Mouse (Mus musculus): ENCODE results near the gene Unc45b. TPM values are rescaled to one million over a fixed set of nuclear protein-coding genes. Genes with fewer than 3 reads are reported as not detected.

Gene Unc45b
- polyA plus RNA-seq, 1 experiment from 2014 or later, result 1.1 TPM

DNA sequence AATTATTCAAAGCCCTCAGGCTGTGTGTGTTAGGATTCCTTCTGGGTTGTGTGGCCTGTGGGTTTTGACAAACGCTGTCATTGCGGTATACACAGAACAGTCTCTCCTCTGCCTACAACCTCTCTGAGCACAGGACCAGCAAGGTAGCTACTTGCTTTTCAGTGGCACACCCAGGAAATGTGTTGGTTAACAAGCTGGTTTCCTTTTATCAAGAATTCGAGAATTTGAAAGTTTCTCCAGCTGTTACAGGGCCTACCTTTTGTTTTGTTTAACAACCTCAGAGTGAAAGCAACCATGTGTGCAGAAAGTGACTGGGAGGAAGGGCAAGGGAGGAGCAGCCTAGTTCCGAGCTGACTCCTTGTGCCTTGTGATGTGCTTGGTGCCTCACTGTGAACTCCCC, 37.1 kb downstream of the Unc45b start:
- Histone ChIP-seq H3K27me3 (peaks cover 51% of the 10 kb centered on the region), H3K4me1 (replicated peaks) (peaks cover 10% of the 10 kb centered on the region)

DNA sequence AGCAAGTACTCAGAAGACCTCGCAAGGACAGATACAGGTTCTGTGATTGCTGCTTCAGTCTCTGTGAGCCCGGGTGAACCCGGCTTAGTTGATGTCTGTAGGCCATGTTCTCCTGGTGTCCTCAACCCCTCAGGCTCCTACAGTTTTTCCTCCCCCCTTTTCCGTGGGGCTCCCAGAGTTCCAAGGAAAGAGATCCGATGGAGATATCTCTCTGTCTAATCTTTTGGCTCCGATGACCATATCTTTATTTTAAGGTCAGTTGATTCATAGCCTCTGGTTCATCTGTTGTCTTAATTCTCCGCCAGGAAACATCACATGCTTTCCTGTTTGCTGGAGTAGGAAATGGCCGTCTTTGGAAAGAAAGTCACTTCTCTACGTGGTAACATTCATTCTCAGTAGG, 38.7 kb downstream of the Unc45b start:
- no peak for ATAC-seq (ENCODE audit: low read depth)
- Histone ChIP-seq H3K9me3 (replicated peaks) (no peaks in the 10 kb centered on the region), H3K27me3 (peaks cover 56% of the 10 kb centered on the region), H3K4me1 (replicated peaks) (peaks cover 10% of the 10 kb centered on the region), H3K4me3 (replicated peaks) (no peak overlapping the region), H3K9ac (no peak overlapping the region), H3K36me3 (no peaks in the 10 kb centered on the region), H3K27ac (no peak overlapping the region), H3K4me2 (no peak overlapping the region)
- DNase-seq, result no peak
- 46% methylated on average over 9 of the region's 9 CpGs for WGBS (ENCODE audit: insufficient replicate concordance)

More for the DNA sequence above, 37.1 kb downstream of the Unc45b start:
- ATAC-seq (ENCODE audit: low read depth) (no peak), DNase-seq (no peak)
- Histone ChIP-seq H3K36me3 (no peaks in the 10 kb centered on the region), H3K27ac (no peak overlapping the region), H3K4me2 (no peak overlapping the region), H3K4me3 (replicated peaks) (no peak overlapping the region), H3K9me3 (replicated peaks) (no peaks in the 10 kb centered on the region), H3K9ac (no peak overlapping the region)
- 53% methylated on average over 4 of the region's 4 CpGs for WGBS (ENCODE audit: insufficient replicate concordance)

DNA sequence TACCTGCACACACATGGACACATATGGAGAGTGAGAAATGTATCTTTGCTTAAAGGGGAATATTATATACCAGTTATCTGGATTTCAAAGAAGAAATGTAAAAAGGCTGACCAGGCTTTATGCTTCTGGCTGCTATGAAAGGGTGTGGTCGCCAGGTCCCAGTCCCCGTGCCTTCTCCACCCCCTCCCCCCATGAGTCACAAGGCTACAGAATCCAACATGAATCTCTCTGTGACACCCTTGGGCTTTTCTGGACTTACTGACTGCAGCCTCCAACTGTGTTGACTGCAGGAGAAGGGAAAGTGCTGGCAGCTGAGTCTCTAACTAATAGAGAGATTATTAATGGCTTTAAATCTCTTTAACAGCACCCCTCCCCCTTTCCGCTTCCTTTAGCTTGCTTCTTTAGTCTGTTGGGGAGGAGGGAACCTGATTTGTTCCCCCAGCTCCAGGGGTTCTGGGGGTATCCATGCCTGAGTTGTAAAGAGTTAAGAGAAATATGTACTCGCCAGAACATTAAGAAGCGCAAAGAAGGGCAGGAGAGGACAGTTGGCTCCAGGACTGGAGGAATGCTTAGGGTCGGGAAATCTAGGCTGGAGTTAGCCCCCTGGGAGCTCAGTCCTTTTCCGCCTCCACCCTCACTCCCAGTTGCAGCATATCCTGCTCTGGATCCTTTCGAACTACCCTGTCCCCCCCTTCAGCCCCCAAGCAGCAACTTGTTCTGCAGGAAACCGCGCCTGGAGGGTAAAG, 40.6 kb downstream of the Unc45b start, which contains the start of gene Slfn5:
TSS of gene Slfn5 (plus strand) at position 614 of the 746 bp plus-strand sequence.
- peaks cover 10% of the 10 kb centered on the region for H3K4me1 ChIP-seq (replicated peaks)
- H3K4me3 ChIP-seq (replicated peaks), result peak within 1 kb of the TSS; percentile 24
- H3K9me3 ChIP-seq (replicated peaks), result no peaks in the 10 kb centered on the region
- 11% methylated on average over 10 of the region's 10 CpGs for WGBS (ENCODE audit: insufficient replicate concordance)
- peak within 1 kb of the TSS; percentile 45 for H3K4me2 ChIP-seq
- H3K27ac ChIP-seq, result no peak within 1 kb of the TSS; the same call in 1 of the 2 replicates
- no peak for DNase-seq
- H3K36me3 ChIP-seq, result no peaks in the 10 kb centered on the region
- H3K9ac ChIP-seq, result no peak within 1 kb of the TSS
- no peak for ATAC-seq (ENCODE audit: low read depth)
- H3K27me3 ChIP-seq, result peaks cover 64% of the 10 kb centered on the region

DNA sequence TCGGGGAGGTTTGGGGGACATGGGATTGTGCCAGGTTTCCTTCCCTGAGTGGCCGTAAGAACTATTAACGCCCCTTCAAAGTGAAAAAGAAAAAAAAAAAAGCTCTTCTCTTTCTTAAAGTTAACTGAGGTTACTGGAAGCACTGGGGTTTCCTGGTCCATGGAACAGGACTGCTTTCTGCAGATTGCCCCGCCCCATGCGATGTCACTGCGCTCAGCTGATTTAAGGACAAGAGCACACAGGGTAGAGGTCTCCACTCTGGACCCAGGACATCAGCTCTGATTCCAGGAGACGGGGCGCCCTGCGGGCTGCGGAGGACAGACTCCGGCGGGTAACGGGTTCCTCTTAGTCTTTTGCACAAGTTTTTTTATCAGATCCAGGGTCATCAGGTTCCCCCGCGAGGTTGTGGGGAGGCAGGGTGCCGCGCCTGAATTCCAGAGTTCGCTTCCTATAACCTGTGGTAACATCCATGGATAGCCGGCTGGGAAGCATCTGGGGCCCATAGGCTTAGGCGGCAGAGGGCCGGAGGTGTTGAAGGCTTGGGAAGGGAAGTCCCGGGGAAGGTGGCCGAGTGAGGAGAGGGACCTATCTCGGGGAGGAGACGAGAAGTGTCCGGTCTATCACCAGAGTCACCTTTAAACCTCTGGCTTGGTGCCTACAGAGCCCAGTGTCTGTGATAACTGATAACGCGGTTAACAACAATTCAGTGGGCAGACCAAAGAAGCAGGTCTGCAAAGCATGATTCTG, 41.7 kb downstream of the Unc45b start:
- no peaks in the 10 kb centered on the region for H3K36me3 ChIP-seq
- H3K27ac ChIP-seq, result no peak overlapping the region; the same call in 1 of the 2 replicates
- no peak for ATAC-seq (ENCODE audit: low read depth)
- peak overlapping the region; percentile 45 for H3K4me2 ChIP-seq
- H3K4me1 ChIP-seq (replicated peaks), result peaks cover 10% of the 10 kb centered on the region
- peaks cover 74% of the 10 kb centered on the region for H3K27me3 ChIP-seq
- DNase-seq, result no peak
- WGBS (ENCODE audit: insufficient replicate concordance), result 2% methylated on average over 28 of the region's 28 CpGs
- peak overlapping the region; percentile 24 for H3K4me3 ChIP-seq (replicated peaks)
- H3K9me3 ChIP-seq (replicated peaks), result no peaks in the 10 kb centered on the region
- no peak overlapping the region for H3K9ac ChIP-seq

DNA sequence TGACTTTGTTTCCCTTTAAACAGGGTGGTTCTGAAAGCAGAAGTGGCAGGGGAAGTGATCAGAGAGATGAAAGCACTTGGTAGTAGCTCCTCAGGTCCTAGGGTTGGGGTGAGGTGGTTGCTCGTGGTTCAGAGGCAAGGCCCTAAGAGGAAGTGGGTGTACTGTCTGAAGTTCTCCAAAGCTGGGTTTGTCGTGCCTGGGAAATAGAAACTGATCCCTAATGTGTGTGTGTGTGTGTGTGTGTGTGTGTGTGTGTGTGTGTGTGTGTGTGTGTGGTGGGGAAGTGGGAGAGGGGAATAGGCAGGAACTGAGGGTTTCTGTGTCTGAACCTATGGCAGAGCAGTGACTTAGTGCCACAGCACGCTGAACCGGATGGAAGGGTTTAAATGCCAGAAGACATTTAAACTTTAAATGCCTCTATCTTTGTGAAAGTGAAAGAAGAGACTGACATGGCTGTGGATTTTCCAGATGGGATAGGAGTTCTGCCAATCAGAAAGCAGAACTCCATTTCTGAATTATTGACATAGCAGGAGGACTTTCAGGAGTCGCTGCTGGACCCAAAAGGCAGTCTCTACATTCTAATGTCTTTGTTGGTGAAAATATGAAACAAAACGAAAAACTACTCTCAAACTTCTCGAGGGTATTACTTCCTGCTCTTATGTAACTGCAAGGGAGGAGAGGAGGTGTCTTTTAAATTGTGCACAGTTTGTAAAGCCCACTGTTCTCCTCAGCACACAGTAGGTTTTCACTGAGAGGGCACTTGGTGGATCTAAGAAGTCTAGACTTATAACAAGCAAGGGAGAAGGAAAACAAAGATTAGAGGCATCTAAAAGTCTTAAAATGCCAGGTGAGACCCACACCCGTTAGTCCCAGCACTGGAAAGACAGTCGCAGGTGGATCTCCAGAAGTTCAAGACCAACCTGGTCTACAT, 42.5 kb downstream of the Unc45b start:
- ATAC-seq (ENCODE audit: low read depth) (no peak), DNase-seq (no peak)
- Histone ChIP-seq H3K4me2 (peak overlapping the region; percentile 45), H3K9ac (no peak overlapping the region), H3K4me1 (replicated peaks) (peaks cover 10% of the 10 kb centered on the region), H3K4me3 (replicated peaks) (peak overlapping the region; percentile 24; the same call in 1 of the 2 replicates), H3K36me3 (no peaks in the 10 kb centered on the region), H3K27me3 (peaks cover 77% of the 10 kb centered on the region), H3K27ac (no peak overlapping the region), H3K9me3 (replicated peaks) (no peaks in the 10 kb centered on the region)
- WGBS (ENCODE audit: insufficient replicate concordance), result 27% methylated on average over 9 of the region's 9 CpGs

DNA sequence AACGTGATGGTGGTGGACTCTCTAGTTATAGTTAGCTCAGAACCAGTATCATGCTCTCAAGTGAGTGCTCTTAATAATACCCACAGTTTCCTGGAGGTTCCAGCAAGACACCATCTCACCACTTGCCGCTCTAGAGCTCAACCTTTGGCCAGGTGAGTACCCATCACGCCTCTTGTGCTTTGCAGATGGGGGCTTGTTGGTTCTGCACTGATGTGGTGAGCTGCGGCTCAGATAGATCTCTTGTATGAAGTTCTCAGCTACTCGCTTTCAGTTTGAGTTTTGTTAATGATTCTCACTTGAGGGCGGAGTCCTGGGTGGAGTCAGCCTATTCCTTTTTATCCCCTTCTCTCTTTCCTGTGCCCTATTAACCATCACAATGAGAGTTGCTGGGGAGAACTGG, 44.3 kb downstream of the Unc45b start:
- Histone ChIP-seq H3K27me3 (peaks cover 67% of the 10 kb centered on the region), H3K9ac (no peak overlapping the region), H3K4me2 (no peak overlapping the region), H3K27ac (no peak overlapping the region), H3K4me3 (replicated peaks) (no peak overlapping the region), H3K4me1 (replicated peaks) (peaks cover 10% of the 10 kb centered on the region), H3K9me3 (replicated peaks) (no peaks in the 10 kb centered on the region), H3K36me3 (no peaks in the 10 kb centered on the region)
- ATAC-seq (ENCODE audit: low read depth) (no peak), DNase-seq (no peak)
- WGBS (ENCODE audit: insufficient replicate concordance), result 62% methylated on average over 6 of the region's 6 CpGs

DNA sequence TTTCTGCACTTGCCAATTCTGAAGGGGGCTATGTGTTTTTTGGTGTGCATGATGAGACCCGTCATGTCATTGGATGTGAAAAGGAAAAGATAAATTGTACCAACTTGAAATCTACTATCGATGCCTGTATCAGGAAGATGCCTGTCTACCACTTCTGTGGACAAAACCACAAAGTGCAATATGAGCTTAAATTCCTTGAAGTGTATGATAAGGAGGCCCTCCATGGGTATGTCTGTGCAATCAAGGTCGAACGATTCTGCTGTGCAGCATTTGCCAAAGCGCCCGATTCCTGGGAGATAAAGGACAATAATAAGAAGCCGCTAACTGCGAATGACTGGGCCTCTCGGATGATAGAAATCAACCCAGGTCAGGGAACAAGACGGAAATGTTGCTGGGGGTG, 46.6 kb downstream of the Unc45b start:
- no peaks in the 10 kb centered on the region for H3K9me3 ChIP-seq (replicated peaks)
- no peak for ATAC-seq (ENCODE audit: low read depth)
- H3K4me1 ChIP-seq (replicated peaks), result peaks cover 6% of the 10 kb centered on the region
- H3K4me2 ChIP-seq, result no peak overlapping the region
- no peak overlapping the region for H3K4me3 ChIP-seq (replicated peaks)
- H3K36me3 ChIP-seq, result no peaks in the 10 kb centered on the region
- no peak for DNase-seq
- H3K27ac ChIP-seq, result no peak overlapping the region
- H3K27me3 ChIP-seq, result peaks cover 51% of the 10 kb centered on the region
- H3K9ac ChIP-seq, result no peak overlapping the region
- 39% methylated on average over 10 of the region's 10 CpGs for WGBS (ENCODE audit: insufficient replicate concordance)

DNA sequence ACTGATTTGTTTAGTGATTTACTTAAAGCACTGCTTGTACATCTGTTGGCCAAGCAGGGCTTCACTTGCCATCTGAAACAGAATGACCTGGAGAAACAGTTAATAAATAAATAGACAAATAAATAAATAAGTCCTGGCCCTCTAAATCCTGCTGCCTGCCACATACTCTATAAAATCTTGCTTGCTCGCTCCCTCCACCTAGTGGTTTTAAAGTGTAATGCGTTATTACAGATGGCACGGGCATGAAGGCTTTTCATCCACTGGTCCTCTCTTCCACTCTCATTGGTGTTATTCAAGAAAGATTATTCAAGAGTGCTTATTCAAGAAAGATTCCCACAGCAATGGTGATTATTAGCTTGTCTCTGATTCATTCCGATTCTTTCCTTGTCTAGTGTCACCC, 49.3 kb downstream of the Unc45b start:
- no peak overlapping the region for H3K27ac ChIP-seq
- ATAC-seq (ENCODE audit: low read depth) (no peak), DNase-seq (no peak)
- H3K36me3 ChIP-seq, result no peaks in the 10 kb centered on the region
- H3K9ac ChIP-seq, result no peak overlapping the region
- no peak overlapping the region for H3K4me3 ChIP-seq (replicated peaks)
- H3K4me1 ChIP-seq (replicated peaks), result no peaks in the 10 kb centered on the region
- no peak overlapping the region for H3K4me2 ChIP-seq
- WGBS (ENCODE audit: insufficient replicate concordance), result 5% methylated on average over 4 of the region's 4 CpGs
- no peaks in the 10 kb centered on the region for H3K9me3 ChIP-seq (replicated peaks)
- peaks cover 25% of the 10 kb centered on the region for H3K27me3 ChIP-seq

DNA sequence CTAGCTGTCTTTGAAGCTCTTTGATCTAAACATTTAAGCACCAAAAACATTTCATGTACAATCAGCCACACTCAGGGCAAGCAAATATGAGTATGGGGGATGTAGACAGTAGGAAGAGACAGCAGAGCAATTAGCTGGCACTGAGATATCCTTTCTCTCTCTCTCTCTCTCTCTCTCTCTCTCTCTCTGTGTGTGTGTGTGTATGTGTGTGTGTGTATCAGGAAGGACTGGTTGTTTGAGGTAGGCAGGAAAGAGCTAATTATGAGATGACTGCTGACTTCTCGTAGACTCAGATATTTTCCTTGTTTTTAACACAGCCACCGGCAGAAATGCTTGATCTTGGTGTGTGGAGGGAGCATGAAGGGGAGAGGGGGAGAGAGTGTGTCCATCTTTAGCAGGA, 51.4 kb downstream of the Unc45b start:
- Histone ChIP-seq H3K27ac (no peak overlapping the region), H3K27me3 (peaks cover 15% of the 10 kb centered on the region), H3K4me3 (replicated peaks) (no peak overlapping the region), H3K4me2 (no peak overlapping the region), H3K9ac (no peak overlapping the region), H3K4me1 (replicated peaks) (no peaks in the 10 kb centered on the region), H3K36me3 (no peaks in the 10 kb centered on the region), H3K9me3 (replicated peaks) (no peaks in the 10 kb centered on the region)
- 42% methylated on average over 2 of the region's 2 CpGs for WGBS (ENCODE audit: insufficient replicate concordance)
- ATAC-seq (ENCODE audit: low read depth) (no peak), DNase-seq (no peak)

DNA sequence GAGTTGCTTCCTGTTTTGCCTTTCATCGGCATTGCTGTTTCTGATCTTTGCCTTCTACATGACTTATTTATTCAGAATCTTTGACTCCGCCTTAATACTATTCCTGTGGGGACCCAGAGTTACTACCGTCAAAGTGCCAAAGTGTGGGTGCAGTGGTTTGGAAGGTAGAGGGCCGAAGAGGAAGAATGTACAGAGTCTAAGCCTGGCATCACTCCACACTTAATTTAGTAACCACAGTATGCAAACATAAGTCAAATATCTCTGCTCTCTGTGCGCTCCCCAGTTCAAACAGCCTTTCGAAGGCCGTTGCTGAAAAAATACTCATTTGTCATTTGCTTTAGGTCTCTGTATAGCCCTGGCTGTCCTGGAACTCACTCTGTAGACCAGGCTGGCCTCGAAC, 51.9 kb downstream of the Unc45b start:
- Histone ChIP-seq H3K9me3 (replicated peaks) (no peaks in the 10 kb centered on the region), H3K27me3 (peaks cover 12% of the 10 kb centered on the region), H3K4me1 (replicated peaks) (no peaks in the 10 kb centered on the region), H3K27ac (no peak overlapping the region), H3K9ac (no peak overlapping the region), H3K4me2 (no peak overlapping the region), H3K36me3 (no peaks in the 10 kb centered on the region), H3K4me3 (replicated peaks) (no peak overlapping the region)
- DNase-seq, result no peak
- 60% methylated on average over 8 of the region's 8 CpGs for WGBS (ENCODE audit: insufficient replicate concordance)
- ATAC-seq (ENCODE audit: low read depth), result no peak
